Mouse (Mus musculus): Measurements from ENCODE around the gene Krtap4-7.

- TF ChIP-seq ZNF384 (IDR thresholded peaks at IDR 0.05; ENCODE audit: low read depth, low read length) (no peak), ZC3H11A (IDR thresholded peaks at IDR 0.05; ENCODE audit: borderline replicate concordance, low read depth, low read length) (no peak), MAFK (IDR thresholded peaks at IDR 0.05; ENCODE audit: insufficient read depth, low read depth, low read length) (no peak), HCFC1 (IDR thresholded peaks at IDR 0.05; ENCODE audit: borderline replicate concordance, insufficient read depth, low read length) (no peak), CHD2 (IDR thresholded peaks at IDR 0.05; ENCODE audit: low read depth, low read length) (no peak)
Measured at GRCm38 (mm10) chr11:99609126-99609525, 34.8 kb downstream of the Krtap4-7 start.
